Mouse (Mus musculus): ENCODE data around the gene Atxn7l3. TPM values are rescaled to one million over a fixed set of nuclear protein-coding genes. Genes with fewer than 3 reads are reported as not detected.

The Atxn7l3 gene
- polyA plus RNA-seq, 1 experiment from 2014 or later: 11.6 TPM

GRCm38 (mm10) chr11:102244926-102245449 is 51.4 kb downstream of the Atxn7l3 start:
- Histone ChIP-seq H3K4me3 (ENCODE audit: low read length) (peak overlapping the region; percentile 38), H3K27me3 (ENCODE audit: control insufficient read depth, insufficient read depth, low read depth, low read length) (no peaks in the 10 kb centered on the region), H3K9ac (ENCODE audit: low read length) (peak overlapping the region; percentile 63), H3K27ac (ENCODE audit: low read length) (peak overlapping the region; percentile 32), H3K4me2 (ENCODE audit: low read depth, low read length) (peak overlapping the region; percentile 77), H3K36me3 (ENCODE audit: control insufficient read depth, insufficient read depth, low read length) (no peaks in the 10 kb centered on the region), H3K9me3 (ENCODE audit: control insufficient read depth, low read length) (no peaks in the 10 kb centered on the region; the same call in 1 of the 2 replicates), H3K4me1 (replicated peaks; ENCODE audit: control insufficient read depth, insufficient read depth, low read length) (peaks cover 20% of the 10 kb centered on the region)
- WGBS: under 1% methylated on average over 32 of the region's 32 CpGs
- peak; percentile 59 for ATAC-seq (ENCODE audit: low read depth)

GRCm38 (mm10) chr11:102241874-102242273 is 54.6 kb downstream of the Atxn7l3 start:
- WGBS: 51% methylated on average over 5 of the region's 5 CpGs
- no peak overlapping the region for H3K4me2 ChIP-seq (ENCODE audit: low read depth, low read length)
- no peak overlapping the region for H3K9ac ChIP-seq (ENCODE audit: low read length)
- no peak overlapping the region for H3K4me3 ChIP-seq (ENCODE audit: low read length)
- H3K36me3 ChIP-seq (ENCODE audit: control insufficient read depth, insufficient read depth, low read length): no peaks in the 10 kb centered on the region
- ATAC-seq (ENCODE audit: low read depth): no peak
- no peak overlapping the region for H3K27ac ChIP-seq (ENCODE audit: low read length)
- no peaks in the 10 kb centered on the region; the same call in 1 of the 2 replicates for H3K9me3 ChIP-seq (ENCODE audit: control insufficient read depth, low read length)
- no peaks in the 10 kb centered on the region for H3K27me3 ChIP-seq (ENCODE audit: control insufficient read depth, insufficient read depth, low read depth, low read length)
- peaks cover 14% of the 10 kb centered on the region for H3K4me1 ChIP-seq (replicated peaks; ENCODE audit: control insufficient read depth, insufficient read depth, low read length)

- no peak overlapping the region for H3K4me2 ChIP-seq (ENCODE audit: low read depth, low read length)
- no peaks in the 10 kb centered on the region for H3K9me3 ChIP-seq (ENCODE audit: control insufficient read depth, low read length)
- H3K36me3 ChIP-seq (ENCODE audit: control insufficient read depth, insufficient read depth, low read length): no peaks in the 10 kb centered on the region
- no peak for ATAC-seq (ENCODE audit: low read depth)
- H3K27me3 ChIP-seq (ENCODE audit: control insufficient read depth, insufficient read depth, low read depth, low read length): no peaks in the 10 kb centered on the region
- H3K4me3 ChIP-seq (ENCODE audit: low read length): no peak overlapping the region
- peaks cover 12% of the 10 kb centered on the region for H3K4me1 ChIP-seq (replicated peaks; ENCODE audit: control insufficient read depth, insufficient read depth, low read length)
- 74% methylated on average over 5 of the region's 5 CpGs for WGBS
- H3K27ac ChIP-seq (ENCODE audit: low read length): no peak overlapping the region
- no peak overlapping the region for H3K9ac ChIP-seq (ENCODE audit: low read length)
Observed at GRCm38 (mm10) chr11:102241246-102241645, 55.2 kb downstream of the Atxn7l3 start.

GRCm38 (mm10) chr11:102240636-102241035 is 55.8 kb downstream of the Atxn7l3 start:
- Histone ChIP-seq H3K4me3 (ENCODE audit: low read length) (no peak overlapping the region), H3K27ac (ENCODE audit: low read length) (no peak overlapping the region), H3K9ac (ENCODE audit: low read length) (no peak overlapping the region), H3K36me3 (ENCODE audit: control insufficient read depth, insufficient read depth, low read length) (no peaks in the 10 kb centered on the region), H3K4me1 (replicated peaks; ENCODE audit: control insufficient read depth, insufficient read depth, low read length) (peaks cover 10% of the 10 kb centered on the region), H3K4me2 (ENCODE audit: low read depth, low read length) (no peak overlapping the region), H3K9me3 (ENCODE audit: control insufficient read depth, low read length) (no peaks in the 10 kb centered on the region), H3K27me3 (ENCODE audit: control insufficient read depth, insufficient read depth, low read depth, low read length) (no peaks in the 10 kb centered on the region)
- ATAC-seq (ENCODE audit: low read depth): no peak
- 70% methylated on average over 6 of the region's 6 CpGs for WGBS

Other genes with a start within 250 kb of the Atxn7l3 start
- gene Mpp2, start 208.1 kb downstream of the Atxn7l3 start, polyA plus RNA-seq (2015; fragmentation: Nextera tagmentation; extraction: Ambion mirVana): 6.1 and 6.4 TPM in 2 replicates
- not detected in 2 replicates for gene Ppy, start 195.3 kb downstream of the Atxn7l3 start, polyA plus RNA-seq (2015; fragmentation: Nextera tagmentation; extraction: Ambion mirVana)
- gene Pyy, start 188.8 kb downstream of the Atxn7l3 start, polyA plus RNA-seq (2015; fragmentation: Nextera tagmentation; extraction: Ambion mirVana): not detected in 2 replicates
- gene Nags, start 151.1 kb downstream of the Atxn7l3 start, polyA plus RNA-seq (2015; fragmentation: Nextera tagmentation; extraction: Ambion mirVana): 0.73 and 1.5 TPM in 2 replicates
- 33.3 and 34.8 TPM in 2 replicates for gene Tmem101, start 140.2 kb downstream of the Atxn7l3 start, polyA plus RNA-seq (2015; fragmentation: Nextera tagmentation; extraction: Ambion mirVana)
- 108 and 130 TPM in 2 replicates for gene Lsm12, start 111.3 kb downstream of the Atxn7l3 start, polyA plus RNA-seq (2015; fragmentation: Nextera tagmentation; extraction: Ambion mirVana)
- gene G6pc3, start 107.0 kb downstream of the Atxn7l3 start, polyA plus RNA-seq (2015; fragmentation: Nextera tagmentation; extraction: Ambion mirVana): 28.3 and 28.6 TPM in 2 replicates
- 70.1 and 80.4 TPM in 2 replicates for gene Hdac5, start 66.5 kb downstream of the Atxn7l3 start, polyA plus RNA-seq (2015; fragmentation: Nextera tagmentation; extraction: Ambion mirVana)
- gene BC030867, start 47.7 kb downstream of the Atxn7l3 start, polyA plus RNA-seq (2015; fragmentation: Nextera tagmentation; extraction: Ambion mirVana): 18.7 and 19.4 TPM in 2 replicates
- gene Asb16, start 27.9 kb downstream of the Atxn7l3 start, polyA plus RNA-seq (2015; fragmentation: Nextera tagmentation; extraction: Ambion mirVana): 0.05 and 0.08 TPM in 2 replicates
- 52.8 and 60.2 TPM in 2 replicates for gene Tmub2, start 11.7 kb downstream of the Atxn7l3 start, polyA plus RNA-seq (2015; fragmentation: Nextera tagmentation; extraction: Ambion mirVana)
- 69.6 and 73.0 TPM in 2 replicates for gene Ubtf, start 23.1 kb upstream of the Atxn7l3 start, polyA plus RNA-seq (2015; fragmentation: Nextera tagmentation; extraction: Ambion mirVana)
- gene Slc4a1, start 69.6 kb upstream of the Atxn7l3 start, polyA plus RNA-seq (2015; fragmentation: Nextera tagmentation; extraction: Ambion mirVana): 8.9 and 18.2 TPM in 2 replicates
- gene Rundc3a, start 96.8 kb upstream of the Atxn7l3 start, polyA plus RNA-seq (2015; fragmentation: Nextera tagmentation; extraction: Ambion mirVana): 1.8 and 2.9 TPM in 2 replicates
- 234 and 252 TPM in 2 replicates for gene Slc25a39, start 111.3 kb upstream of the Atxn7l3 start, polyA plus RNA-seq (2015; fragmentation: Nextera tagmentation; extraction: Ambion mirVana)
- 195 and 201 TPM in 2 replicates for gene Grn, start 133.7 kb upstream of the Atxn7l3 start, polyA plus RNA-seq (2015; fragmentation: Nextera tagmentation; extraction: Ambion mirVana)
- 2.9 and 3.9 TPM in 2 replicates for gene Fam171a2, start 151.1 kb upstream of the Atxn7l3 start, polyA plus RNA-seq (2015; fragmentation: Nextera tagmentation; extraction: Ambion mirVana)
- gene Itga2b, start 173.5 kb upstream of the Atxn7l3 start, polyA plus RNA-seq (2015; fragmentation: Nextera tagmentation; extraction: Ambion mirVana): 12.1 TPM in 2 replicates

Measured in lung, embryonic 16.5 days (tissue).